Mouse (Mus musculus): ENCODE measurements around the gene Mfsd14a. TPM values are rescaled to one million over a fixed set of nuclear protein-coding genes. Genes with fewer than 3 reads are reported as not detected.

The Mfsd14a gene
- total and polyA plus RNA-seq, 3 experiments: 12.0 to 19.5 (median 17.5) TPM

- intact Hi-C loops (cut with DNase I): no loop called here
- Histone ChIP-seq H3K27me3 (ENCODE audit: control insufficient read depth, insufficient read depth, low read length) (no peaks in the 10 kb centered on the region), H3K4me1 (ENCODE audit: control insufficient read depth, insufficient read depth, low read length) (no peaks in the 10 kb centered on the region), H3K79me2 (replicated peaks; ENCODE audit: control insufficient read depth, insufficient read depth, low read length) (no peaks in the 10 kb centered on the region), H3K27ac (no peak overlapping the region), H3K9ac (ENCODE audit: low read depth, low read length) (no peak overlapping the region), H3K36me3 (ENCODE audit: control insufficient read depth, insufficient read depth, low read length) (no peaks in the 10 kb centered on the region), H3K4me3 (no peak overlapping the region)
- WGBS: 95% methylated on average over 7 of the region's 7 CpGs
- no peak for DNase-seq
- TF ChIP-seq EP300 (IDR thresholded peaks at IDR 0.05; ENCODE audit: insufficient read depth, low read depth, low read length) (no peak), CTCF (IDR thresholded peaks at IDR 0.05) (no peak), POLR2A (IDR thresholded peaks at IDR 0.05; ENCODE audit: insufficient read depth, low read depth, low read length) (no peak)
Measured at GRCm38 (mm10) chr3:116622641-116623040, 39.8 kb downstream of the Mfsd14a start.

GRCm38 (mm10) chr3:116620636-116621370 lies 41.7 kb downstream of the Mfsd14a start:
- 88% methylated on average over 7 of the region's 7 CpGs for WGBS
- Histone ChIP-seq H3K9ac (ENCODE audit: low read depth, low read length) (no peak overlapping the region), H3K27ac (no peak overlapping the region), H3K79me2 (replicated peaks; ENCODE audit: control insufficient read depth, insufficient read depth, low read length) (no peaks in the 10 kb centered on the region), H3K27me3 (ENCODE audit: control insufficient read depth, insufficient read depth, low read length) (no peaks in the 10 kb centered on the region), H3K4me1 (ENCODE audit: control insufficient read depth, insufficient read depth, low read length) (no peaks in the 10 kb centered on the region), H3K4me3 (no peak overlapping the region), H3K36me3 (ENCODE audit: control insufficient read depth, insufficient read depth, low read length) (no peaks in the 10 kb centered on the region)
- TF ChIP-seq POLR2A (IDR thresholded peaks at IDR 0.05; ENCODE audit: insufficient read depth, low read depth, low read length) (no peak), CTCF (IDR thresholded peaks at IDR 0.05) (no peak), EP300 (IDR thresholded peaks at IDR 0.05; ENCODE audit: insufficient read depth, low read depth, low read length) (no peak)
- DNase-seq: no peak
- intact Hi-C loops (cut with DNase I): no loop called here

GRCm38 (mm10) chr3:116618855-116619254 lies 43.6 kb downstream of the Mfsd14a start:
- no peak for TF ChIP-seq POLR2A (IDR thresholded peaks at IDR 0.05; ENCODE audit: insufficient read depth, low read depth, low read length)
- no peak for TF ChIP-seq CTCF (IDR thresholded peaks at IDR 0.05)
- no peak for TF ChIP-seq EP300 (IDR thresholded peaks at IDR 0.05; ENCODE audit: insufficient read depth, low read depth, low read length)
- intact Hi-C loops (cut with DNase I): no loop called here
- Histone ChIP-seq H3K27ac (no peak overlapping the region), H3K27me3 (ENCODE audit: control insufficient read depth, insufficient read depth, low read length) (no peaks in the 10 kb centered on the region), H3K4me3 (no peak overlapping the region), H3K4me1 (ENCODE audit: control insufficient read depth, insufficient read depth, low read length) (no peaks in the 10 kb centered on the region), H3K79me2 (replicated peaks; ENCODE audit: control insufficient read depth, insufficient read depth, low read length) (no peaks in the 10 kb centered on the region), H3K36me3 (ENCODE audit: control insufficient read depth, insufficient read depth, low read length) (no peaks in the 10 kb centered on the region), H3K9ac (ENCODE audit: low read depth, low read length) (no peak overlapping the region)
- DNase-seq: no peak
- WGBS: 75% methylated on average over 6 of the region's 6 CpGs

- 64% methylated on average over 8 of the region's 8 CpGs for WGBS
- H3K27me3 ChIP-seq (ENCODE audit: control insufficient read depth, insufficient read depth, low read length): no peaks in the 10 kb centered on the region
- DNase-seq: no peak
- no peak overlapping the region for H3K9ac ChIP-seq (ENCODE audit: low read depth, low read length)
- H3K4me3 ChIP-seq: no peak overlapping the region
- no peak for TF ChIP-seq CTCF (IDR thresholded peaks at IDR 0.05)
- TF ChIP-seq EP300 (IDR thresholded peaks at IDR 0.05; ENCODE audit: insufficient read depth, low read depth, low read length): no peak
- no peak for TF ChIP-seq POLR2A (IDR thresholded peaks at IDR 0.05; ENCODE audit: insufficient read depth, low read depth, low read length)
- no peaks in the 10 kb centered on the region for H3K79me2 ChIP-seq (replicated peaks; ENCODE audit: control insufficient read depth, insufficient read depth, low read length)
- intact Hi-C loops (cut with DNase I): no loop called here
- no peak overlapping the region for H3K27ac ChIP-seq
- H3K4me1 ChIP-seq (ENCODE audit: control insufficient read depth, insufficient read depth, low read length): no peaks in the 10 kb centered on the region
- H3K36me3 ChIP-seq (ENCODE audit: control insufficient read depth, insufficient read depth, low read length): no peaks in the 10 kb centered on the region
Measured at GRCm38 (mm10) chr3:116615318-116616068, 47.0 kb downstream of the Mfsd14a start.

- H3K4me3 ChIP-seq: no peak within 1 kb of the TSS
Measured at GRCm38 (mm10) chr3:116614295-116614892, 48.1 kb downstream of the Mfsd14a start, which contains the start of gene Trmt13. TSS of gene Trmt13 (minus strand) at chr3:116614587.

More at GRCm38 (mm10) chr3:116614295-116614892, 48.1 kb downstream of the Mfsd14a start, which contains the start of gene Trmt13:
- no peak within 1 kb of the TSS for H3K9ac ChIP-seq (ENCODE audit: low read depth, low read length)
- H3K4me1 ChIP-seq (ENCODE audit: control insufficient read depth, insufficient read depth, low read length): no peaks in the 10 kb centered on the region
- no peaks in the 10 kb centered on the region for H3K79me2 ChIP-seq (replicated peaks; ENCODE audit: control insufficient read depth, insufficient read depth, low read length)
- TF ChIP-seq CTCF (IDR thresholded peaks at IDR 0.05) (no peak), POLR2A (IDR thresholded peaks at IDR 0.05; ENCODE audit: insufficient read depth, low read depth, low read length) (no peak), EP300 (IDR thresholded peaks at IDR 0.05; ENCODE audit: insufficient read depth, low read depth, low read length) (no peak)
- WGBS: 78% methylated on average over 10 of the region's 10 CpGs
- no peaks in the 10 kb centered on the region for H3K36me3 ChIP-seq (ENCODE audit: control insufficient read depth, insufficient read depth, low read length)
- intact Hi-C loops (cut with DNase I): no loop called here
- no peaks in the 10 kb centered on the region for H3K27me3 ChIP-seq (ENCODE audit: control insufficient read depth, insufficient read depth, low read length)
- no peak within 1 kb of the TSS for H3K27ac ChIP-seq
- peak in 1 of 2 experiments; percentile 40 for DNase-seq
